Mouse (Mus musculus): ENCODE measurements around the gene Slamf1.

DNA sequence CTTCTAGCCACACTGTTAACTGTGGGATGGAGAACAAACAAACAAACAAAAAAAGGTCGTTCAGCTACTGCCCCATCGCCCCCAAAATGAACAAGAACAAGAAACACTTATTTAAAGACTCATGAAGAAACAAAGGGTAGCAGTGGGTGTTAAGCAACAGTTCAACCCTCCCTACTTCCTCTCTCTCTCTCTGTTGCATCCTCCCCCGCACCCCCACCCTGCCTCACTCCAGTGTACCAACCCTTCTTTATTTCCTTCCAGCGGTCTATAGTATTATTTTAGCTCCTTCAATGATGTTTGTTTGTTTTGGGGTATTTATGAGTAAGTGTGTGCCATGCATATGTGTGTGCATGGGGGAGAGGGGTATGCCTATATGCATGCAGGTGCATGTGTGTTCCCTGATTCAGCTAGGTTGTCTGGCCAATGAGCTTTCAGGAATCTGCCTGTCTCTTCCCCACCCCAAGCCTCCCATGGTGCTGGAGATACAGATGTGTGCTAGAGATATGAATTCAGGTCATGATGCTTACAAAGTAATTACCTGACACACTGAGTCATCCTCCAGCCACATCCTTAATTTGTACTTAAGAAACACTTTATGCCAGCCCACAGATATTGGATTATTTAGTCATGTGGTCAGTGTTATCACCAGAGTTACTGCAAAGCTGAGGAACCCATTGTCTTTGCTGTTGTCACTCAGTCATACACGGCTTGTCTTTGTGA is 78.3 kb downstream of the Slamf1 start:
- TF ChIP-seq CTCF (conservative IDR thresholded peaks at IDR 0.05; ENCODE audit: low read length) (no peak), NANOG (IDR thresholded peaks at IDR 0.05; ENCODE audit: borderline replicate concordance, low read length) (no peak), POU5F1 (IDR thresholded peaks at IDR 0.05; ENCODE audit: borderline replicate concordance, low read length) (no peak)
